Mouse (Mus musculus) 3134 (cell line): ENCODE measurements at regions not wholly inside any gene's neighbourhood (a gene's known extent, or its start where the extent isn't known, plus 50 kb on each side); places are given as distances from the start of the nearest gene placed in this dataset.

Experiments used
- DNase-seq: peaks from one replicate; pipeline ENCODE4 v3.0.0-alpha.2; 2011; ENCODE audit warnings: low spot score; ENCODE audit not compliant: insufficient read length; ENCODE audit errors: extremely low read depth

DNA sequence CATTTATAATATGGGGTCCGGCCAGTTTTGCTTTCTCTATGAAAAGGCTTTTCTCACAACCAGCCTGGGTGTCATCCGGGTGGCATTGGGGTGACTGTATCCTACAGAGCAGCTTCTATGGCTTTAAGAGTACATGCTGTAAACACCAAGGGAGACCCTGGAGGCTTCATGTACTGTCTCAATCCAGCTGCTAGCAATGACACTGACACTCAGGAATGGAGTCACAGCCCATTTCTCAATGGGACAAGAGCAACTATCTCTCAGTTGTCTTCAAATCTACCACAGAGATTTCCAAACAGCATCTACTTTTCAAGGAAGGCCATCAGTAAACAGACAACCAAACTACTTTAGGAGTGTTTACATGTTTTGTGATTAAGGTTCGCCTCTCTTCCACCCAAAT lies 397.5 kb downstream of the Adamts20 start:
- no peak for DNase-seq

DNA sequence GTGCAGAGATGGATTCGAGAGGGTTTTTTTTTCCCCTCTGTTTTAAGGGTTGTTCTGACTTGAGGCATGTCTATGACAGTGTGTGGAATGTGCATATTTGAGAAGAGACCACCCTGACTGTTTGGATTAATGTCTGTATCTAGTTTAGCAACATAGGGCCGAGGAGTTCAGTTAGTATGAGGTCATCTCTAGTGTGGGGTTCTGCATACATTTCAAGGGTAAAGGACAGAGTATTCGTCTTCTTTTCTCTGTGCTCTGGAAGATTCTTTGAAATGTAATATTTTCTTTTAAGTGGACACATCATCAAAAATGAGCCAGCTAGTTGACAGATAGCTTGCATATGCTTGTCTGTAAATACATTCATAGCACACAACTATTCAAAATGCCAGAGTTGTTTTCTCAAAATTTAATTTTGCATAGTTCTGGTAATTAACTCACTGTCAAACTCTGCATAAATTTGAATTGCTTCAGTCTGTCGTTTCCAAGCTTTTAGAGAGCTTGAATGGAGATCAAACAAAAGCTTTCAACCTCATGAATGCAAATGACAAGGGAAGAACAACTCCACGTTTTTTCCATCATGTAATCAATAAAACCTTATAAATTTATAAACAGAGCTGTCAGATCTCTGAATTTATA lies 415.5 kb downstream of the Adamts20 start:
- no peak for DNase-seq

DNA sequence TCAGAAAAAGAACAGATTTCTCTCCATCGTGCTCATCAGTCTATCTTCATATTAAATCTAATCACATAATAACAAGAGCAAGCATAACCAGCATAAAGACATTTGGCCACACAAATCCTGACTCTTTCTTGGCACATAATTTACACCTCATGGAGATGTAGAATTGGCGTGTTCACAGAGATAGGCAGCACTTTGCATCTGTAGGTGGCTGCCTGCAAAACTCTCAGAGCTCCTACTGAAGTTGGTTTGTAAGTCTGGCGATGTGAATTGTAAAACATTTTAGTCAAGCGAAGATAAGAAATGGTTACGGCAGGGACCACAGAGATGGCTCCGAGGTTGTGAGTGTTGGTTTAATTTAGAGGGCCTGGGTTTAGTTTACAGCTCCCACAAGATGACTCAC lies 419.0 kb downstream of the Adamts20 start:
- no peak for DNase-seq

DNA sequence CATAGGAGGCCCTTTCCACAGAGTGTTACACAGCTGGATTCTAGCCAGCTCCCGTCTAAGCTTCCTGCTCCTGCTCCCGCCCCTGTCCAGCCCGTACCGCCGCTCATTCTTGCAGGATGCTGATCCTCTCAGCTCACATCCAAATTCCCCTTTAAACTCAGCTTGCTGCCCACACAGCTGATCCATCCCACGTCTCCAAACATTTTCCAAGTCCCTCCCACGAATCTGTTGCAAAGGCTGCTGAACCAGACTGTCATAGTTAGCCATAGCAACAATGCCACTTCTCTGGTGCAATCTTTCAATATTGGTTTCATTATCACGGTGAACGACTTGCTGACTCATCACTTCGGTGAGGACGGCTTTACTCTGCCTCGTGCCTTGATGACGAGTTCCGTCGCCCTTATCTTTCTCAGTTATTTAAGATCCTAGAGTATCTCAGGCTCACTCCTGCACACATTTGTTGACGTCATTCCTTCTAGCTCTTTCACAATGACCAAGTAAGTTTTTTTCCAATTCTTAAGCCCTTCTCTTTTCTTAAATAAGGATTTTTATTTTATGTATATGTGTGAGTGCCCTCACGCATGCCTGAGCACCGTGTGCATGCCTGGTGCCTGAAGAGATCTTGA lies 420.0 kb downstream of the Adamts20 start:
- no peak for DNase-seq

DNA sequence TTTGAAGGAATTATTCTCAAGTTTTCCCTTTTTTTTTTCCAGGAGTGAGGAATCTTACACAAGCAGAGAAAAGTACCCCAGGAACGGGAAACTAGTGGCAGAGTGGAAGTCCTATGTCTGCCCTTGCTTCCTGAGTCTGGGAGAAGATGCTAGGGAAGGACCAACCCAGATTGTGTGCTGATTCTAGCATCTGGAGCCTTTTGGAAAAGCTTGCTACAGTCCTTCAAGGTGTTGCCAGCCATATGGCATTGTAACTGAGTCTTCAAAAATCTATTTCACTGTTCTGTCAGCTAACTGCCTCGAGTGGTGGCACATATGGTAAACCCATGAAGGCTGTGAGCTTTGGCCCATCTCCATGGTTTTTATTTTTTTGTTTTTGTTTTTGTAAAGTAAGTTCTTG lies 432.3 kb downstream of the Adamts20 start:
- DNase-seq, result no peak

DNA sequence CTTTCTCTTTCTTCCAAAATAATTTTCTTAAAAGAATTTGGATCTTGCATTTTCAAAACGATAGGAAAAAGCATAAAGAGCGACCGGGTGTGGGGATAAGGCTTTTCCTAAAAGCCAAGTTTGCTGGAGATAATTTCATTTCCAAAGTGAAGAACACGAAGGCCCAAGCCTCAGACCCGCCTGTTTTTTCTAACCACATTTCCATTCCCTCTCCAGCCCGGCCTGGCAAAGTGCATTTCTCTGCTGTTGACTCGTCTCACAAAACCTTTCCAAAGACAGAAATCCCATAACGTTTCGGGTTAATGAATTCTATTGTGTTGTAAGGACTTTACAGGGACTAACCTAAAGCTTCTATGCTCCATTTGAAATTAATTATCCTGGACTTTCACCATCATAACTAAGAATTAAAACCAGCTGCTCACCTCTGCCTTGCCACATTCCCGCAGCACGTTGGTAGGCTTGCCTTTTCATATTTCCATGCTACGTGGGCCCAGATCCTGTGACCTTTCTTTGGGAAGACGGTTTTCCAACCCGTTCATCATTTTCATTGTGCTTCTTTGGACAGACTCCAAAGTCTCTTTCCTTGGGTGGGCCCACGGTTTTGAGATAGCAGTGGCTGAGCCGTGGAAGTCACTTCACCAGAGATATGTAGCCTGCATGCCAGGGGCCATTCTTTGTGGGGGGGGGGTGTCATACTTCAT lies 430.5 kb upstream of the Prickle1 start:
- DNase-seq, result no peak

DNA sequence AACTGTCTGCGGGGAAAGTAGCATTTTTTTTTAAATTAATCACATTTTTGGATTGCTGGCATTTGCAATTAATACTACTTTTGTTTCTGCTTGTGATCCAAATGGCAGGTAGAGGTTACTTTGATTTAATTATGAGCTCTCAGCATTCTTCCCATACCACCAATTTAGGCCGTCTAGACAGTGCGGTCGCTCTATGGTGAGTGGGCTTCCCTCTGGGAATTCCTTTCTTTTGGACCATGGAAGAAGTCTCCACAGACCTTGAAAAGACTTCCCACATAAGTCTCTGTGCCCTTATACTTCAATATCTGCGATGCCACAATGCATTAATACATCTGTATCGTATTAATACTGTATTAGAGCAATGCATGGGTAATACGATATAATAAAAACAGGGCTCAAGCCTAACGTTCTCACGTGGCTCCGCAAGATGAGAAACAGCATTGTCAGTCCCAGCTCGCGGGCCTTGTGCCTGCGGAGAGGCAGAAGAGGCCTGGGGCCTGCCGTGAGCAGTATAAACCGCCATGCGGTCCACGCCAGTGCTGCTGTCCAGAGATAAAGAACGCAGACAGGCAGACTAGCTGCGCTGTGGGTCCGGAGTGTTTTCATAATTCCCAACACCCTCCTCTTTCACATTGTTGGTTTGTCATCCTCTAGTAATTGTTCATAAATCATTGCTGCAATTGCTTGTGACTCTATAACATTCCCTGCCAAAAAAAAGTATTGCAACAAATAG lies 429.7 kb upstream of the Prickle1 start:
- DNase-seq, result no peak

DNA sequence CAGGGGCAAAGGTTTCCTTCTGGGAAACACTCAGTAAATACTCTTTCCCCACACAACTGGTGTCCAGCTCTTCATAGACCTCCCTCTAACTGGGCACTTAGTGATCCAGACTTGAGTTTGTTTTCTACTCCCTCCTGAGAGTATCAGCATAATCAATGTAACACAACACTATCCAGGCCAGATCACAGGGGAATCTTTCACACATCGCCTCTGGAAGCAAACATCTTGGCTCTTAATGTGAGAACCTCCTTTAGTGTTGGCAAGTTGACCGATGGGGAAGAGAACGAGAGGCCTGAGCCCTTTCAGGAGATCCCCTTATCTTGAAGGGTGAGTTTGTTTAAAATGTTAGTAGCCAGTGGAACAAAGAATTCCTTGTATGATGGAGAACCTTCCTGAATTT lies 429.1 kb upstream of the Prickle1 start:
- DNase-seq, result no peak

DNA sequence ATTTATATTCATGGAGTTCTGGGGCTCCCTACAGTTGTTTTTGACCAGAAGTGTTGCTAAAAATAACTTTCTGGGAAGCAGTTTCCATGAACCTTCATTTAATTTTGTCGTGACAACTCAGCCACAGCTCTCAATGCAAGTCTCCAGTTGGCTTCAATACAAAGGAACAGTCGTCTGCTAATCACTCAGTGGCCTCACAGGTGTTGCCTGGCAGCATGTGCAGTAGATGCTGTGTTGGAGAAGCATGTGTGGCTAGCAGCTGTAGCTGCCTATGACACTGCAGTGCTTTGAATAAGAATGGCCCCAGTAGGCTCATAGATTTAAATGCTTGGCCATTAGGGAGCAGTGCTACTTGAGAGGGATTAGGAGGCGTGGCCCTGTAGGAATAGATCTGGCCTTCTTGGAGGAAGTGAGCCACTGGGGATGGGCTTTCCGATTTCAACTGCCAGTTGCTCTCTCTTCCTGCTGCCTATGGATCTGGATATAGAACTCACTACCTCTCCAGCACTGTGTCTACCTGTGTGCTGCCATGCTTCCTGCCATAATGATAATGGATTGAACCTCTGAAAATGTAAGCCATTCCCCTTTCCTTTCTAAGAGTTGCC lies 428.5 kb upstream of the Prickle1 start:
- DNase-seq, result no peak

DNA sequence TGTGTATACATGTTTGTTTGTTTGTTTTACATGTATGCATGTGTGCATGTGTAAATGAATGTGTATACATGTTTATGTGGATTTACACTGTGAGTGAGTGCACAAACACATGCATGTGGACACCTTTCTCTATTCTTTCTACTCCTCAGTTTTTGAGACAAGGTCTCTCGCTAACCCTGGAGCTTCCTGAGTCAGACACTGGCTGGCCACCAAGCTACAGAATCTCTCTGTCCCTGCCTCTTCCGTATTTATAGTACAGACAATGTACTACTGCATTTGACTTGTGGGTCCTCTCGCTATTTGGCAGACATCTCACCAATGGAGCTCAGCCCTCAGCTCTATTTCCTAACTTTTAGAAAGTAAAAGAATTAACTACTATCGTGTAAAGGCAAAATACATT lies 427.8 kb upstream of the Prickle1 start:
- no peak for DNase-seq

DNA sequence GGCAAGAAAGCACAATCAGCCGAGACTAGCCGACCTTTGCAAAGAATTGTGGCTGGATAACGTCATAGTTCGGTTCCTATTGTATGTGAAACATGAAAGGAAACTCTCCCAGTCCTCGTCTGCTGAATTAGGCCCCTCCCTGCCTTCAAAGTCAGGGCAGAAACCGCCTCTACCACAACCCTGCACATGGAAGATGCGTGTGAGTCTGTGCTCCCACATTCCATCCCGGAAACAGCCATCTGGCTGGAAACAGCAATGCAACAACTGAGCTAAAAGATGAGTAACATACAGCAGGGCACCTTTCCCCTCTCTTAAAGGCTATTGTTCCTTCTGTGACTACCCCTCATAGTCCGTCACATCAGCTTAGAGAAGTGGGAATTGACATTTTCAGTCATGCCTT lies 422.1 kb upstream of the Prickle1 start:
- DNase-seq, result no peak

DNA sequence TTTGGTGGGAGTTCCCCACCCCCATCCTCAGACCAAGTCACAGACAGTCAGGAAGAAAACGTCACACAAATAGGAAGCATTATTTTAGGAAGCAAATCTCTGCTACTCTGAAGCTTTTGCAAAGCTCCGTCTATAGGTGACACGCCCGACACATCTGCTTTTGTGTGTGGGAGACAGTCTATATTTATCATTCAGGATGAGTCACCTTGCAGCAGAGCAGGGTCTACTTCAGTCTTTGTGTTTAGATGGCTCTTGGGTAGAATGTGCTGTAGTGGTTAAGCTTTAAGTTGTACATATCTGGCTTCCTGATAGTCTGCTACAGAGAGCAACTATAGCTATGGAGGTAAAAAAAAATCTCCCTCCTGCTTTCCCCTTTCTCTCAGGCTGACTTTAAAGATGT lies 415.8 kb upstream of the Prickle1 start:
- DNase-seq, result no peak

DNA sequence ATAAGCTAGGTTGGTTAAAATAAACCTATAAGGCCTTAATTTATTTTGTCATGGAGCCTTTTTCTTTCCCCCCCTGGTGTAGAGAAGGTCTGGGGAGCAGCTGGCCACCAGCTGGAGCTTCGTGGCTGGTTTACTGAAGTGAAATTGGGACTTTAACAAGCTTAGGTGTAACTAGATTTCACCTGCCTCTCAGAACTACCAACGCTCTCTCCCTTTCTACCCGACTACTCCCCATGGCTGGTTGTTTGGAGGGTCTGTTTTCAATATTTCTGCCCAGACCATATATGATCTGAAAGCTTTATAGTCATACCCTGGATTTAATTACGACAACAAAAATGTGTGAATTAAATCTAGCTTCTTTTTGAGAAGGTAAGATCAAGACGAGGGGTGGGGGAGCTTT lies 410.4 kb upstream of the Prickle1 start:
- DNase-seq, result no peak

DNA sequence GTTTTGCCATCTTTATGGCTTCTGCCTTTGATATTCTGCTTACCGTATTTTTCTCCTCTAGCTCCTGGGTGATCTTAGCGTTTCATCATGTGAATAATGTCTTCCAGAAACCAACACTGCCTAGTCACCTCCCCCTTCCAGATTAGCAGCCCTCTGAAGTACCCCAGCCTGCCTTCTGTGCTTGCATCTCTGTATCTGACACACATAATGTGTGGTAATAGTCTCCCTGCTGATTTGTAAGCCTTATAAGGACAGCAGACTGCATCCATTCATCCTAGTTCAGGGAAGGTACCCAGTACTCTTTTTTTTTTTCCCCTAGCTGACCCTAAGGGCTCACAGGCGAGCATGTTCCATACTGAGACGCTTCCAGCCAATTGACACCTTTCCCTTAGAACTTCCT lies 409.2 kb upstream of the Prickle1 start:
- no peak for DNase-seq

DNA sequence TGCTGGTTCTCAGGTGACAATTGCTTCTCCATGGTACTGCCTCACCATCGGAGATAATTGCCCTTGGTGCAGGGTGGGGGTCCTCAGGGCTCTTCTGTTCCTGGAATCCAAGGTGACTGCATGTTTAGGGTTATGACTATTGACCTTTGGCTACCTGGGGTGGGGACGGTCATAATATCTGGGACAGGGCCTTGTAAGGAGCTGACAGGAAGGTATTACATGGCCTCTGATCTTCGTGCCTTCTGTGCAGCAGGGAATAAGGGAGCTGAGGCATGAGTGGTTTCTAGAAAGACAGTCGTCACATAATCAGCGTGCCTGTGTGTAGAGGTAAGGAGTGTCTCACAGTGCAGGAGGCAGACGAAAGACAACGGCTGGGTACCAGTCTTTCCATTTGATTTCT lies 407.5 kb upstream of the Prickle1 start:
- DNase-seq, result no peak

DNA sequence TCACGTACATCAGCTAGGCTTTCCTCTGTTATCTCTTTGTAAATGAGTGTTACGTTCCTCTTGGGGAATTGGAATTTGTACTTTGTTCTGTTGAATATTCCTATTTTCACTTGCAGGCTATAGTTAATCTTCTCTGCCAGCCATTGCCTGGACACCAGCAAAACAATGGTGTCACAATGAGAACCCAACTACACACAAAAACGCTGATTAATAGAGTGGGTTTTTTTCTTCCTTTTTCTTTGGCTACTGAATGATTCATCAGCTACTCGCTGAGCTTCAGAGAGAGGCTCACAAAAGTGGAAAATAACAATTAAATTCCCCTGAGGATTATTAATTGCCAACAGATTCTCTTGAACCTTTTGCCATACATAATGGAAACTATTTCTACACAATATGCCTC lies 398.9 kb upstream of the Prickle1 start:
- DNase-seq, result no peak

DNA sequence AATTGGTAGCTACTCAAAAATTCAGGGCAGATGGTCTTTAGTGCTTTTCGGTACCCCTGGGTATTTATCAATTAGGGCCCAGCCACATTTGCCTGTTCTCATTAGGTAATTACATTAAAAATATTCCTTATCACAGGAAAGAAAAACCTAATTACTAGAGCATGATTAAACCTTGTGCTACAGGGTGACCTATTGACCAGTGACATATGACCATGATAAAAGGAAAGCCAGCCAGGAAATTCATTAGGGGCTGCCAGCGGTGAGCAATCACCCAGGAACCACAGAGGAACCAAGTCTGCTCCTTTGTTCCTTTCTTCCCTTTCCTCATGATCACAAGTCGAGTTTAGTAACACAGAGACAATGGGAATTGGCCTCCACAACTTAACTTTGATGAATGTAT lies 394.4 kb upstream of the Prickle1 start:
- DNase-seq, result no peak

DNA sequence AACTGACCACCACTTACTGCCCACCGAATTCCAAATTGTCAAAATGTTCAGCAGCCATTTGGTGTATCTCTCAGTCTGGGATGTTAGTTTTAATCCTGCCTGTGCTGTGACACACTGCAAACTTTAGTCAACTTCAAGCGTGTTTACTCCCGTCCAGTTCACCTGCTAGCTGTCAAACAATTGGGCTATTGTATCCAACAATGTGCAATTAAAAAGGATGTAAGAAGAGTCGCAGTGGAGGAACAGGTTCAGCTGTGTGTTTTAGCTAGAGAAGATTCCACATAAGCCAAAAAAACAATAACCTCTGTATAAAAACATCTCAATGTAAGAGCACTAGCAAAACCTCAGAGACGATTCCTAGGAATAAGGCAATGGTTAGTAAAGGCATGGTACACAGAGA lies 392.7 kb upstream of the Prickle1 start:
- no peak for DNase-seq

DNA sequence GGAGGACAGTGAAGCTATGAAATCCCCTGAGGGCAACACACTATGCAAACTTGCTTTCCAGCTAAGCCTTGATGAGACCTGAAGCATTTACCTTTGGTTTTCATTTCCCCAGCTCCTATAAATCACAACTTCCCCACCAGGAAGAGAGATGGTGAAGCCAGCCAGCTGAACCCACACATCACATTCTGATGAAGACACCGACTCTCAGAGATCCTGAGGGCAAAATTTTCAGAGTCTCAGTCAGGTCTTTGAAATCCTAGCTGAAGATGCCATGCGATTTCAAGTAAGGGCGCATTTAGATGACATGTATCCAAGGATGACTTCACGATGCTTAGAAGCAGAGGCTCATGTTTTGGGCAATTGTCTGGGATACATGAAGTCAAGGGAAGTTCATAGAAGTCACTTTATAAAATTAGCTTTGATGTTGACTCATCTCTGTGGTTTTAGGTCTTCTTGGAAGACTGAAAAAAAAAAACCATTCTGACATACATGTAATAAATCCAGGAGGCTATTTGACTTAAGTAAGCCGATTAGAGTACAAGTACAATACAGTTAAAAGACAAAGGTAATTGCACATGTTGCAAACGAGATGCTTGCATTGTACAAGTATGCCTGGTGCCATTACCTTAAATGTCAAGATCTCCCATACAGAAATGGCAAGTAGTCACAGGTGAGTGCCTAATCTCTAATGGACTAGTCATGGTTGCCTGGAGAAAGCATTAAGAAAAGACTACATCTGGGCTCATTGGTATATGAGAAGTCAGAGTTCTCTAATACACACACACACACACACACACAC lies 391.1 kb upstream of the Prickle1 start:
- no peak for DNase-seq

DNA sequence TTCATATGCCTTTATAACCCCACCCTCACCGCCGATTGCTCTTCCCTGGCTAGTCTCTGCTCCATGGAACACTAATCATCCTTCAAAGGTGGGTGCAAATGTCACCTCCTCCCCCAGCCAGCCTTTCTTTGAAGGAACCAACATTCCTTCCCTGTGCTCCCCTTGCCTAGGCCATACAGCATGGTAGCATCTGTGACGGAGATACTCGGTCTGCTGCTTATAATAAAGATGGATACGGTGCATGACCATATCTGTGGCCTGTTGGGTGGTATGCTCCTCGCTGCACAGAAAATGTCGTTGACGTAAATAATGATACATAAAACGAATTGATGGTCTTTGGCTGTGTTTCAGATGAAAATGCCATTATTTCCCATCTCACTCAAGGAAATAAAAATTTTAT lies 386.4 kb upstream of the Prickle1 start:
- no peak for DNase-seq
